Mouse (Mus musculus): Measurements from ENCODE around the gene Cdk9. TPM values are rescaled to one million over a fixed set of nuclear protein-coding genes. Genes with fewer than 3 reads are reported as not detected.

Gene Cdk9
- polyA plus RNA-seq, 1 experiment = 76.6 TPM

- H3ac ChIP-seq (ENCODE audit: control insufficient read depth, insufficient read length) = no peak overlapping the region
- no peaks in the 10 kb centered on the region for H3K79me2 ChIP-seq (ENCODE audit: control insufficient read depth, insufficient read depth)
- H3K36me3 ChIP-seq (ENCODE audit: control insufficient read depth, insufficient read depth) = no peaks in the 10 kb centered on the region
- no peak overlapping the region for H3K4me3 ChIP-seq
- H3K27me3 ChIP-seq (ENCODE audit: control insufficient read depth, insufficient read depth, insufficient read length) = no peaks in the 10 kb centered on the region
- TF ChIP-seq REST (IDR thresholded peaks at IDR 0.05; ENCODE audit: insufficient read depth, insufficient read length) (no peak), MYOG (IDR thresholded peaks at IDR 0.05; ENCODE audit: control insufficient read depth in 1 of 3, insufficient read depth in 1 of 3, insufficient read length in 2 of 3, low read depth in 2 of 3) (no peak), TCF12 (IDR thresholded peaks at IDR 0.05; ENCODE audit: insufficient read depth, poor library complexity, severe bottlenecking) (no peak), MYOD1 (IDR thresholded peaks at IDR 0.05; ENCODE audit: control insufficient read depth in 1 of 3, insufficient read length in 2 of 3, low read depth in 2 of 3) (no peak), CEBPB (IDR thresholded peaks at IDR 0.05; ENCODE audit: insufficient read depth, poor library complexity, severe bottlenecking) (no peak)
- no peak overlapping the region for H3K4me2 ChIP-seq (ENCODE audit: low read depth)
Measured at GRCm38 (mm10) chr2:32728463-32728862, 15.6 kb upstream of the Cdk9 start.

- H3K36me3 ChIP-seq (ENCODE audit: control insufficient read depth, insufficient read depth) = no peaks in the 10 kb centered on the region
- H3ac ChIP-seq (ENCODE audit: control insufficient read depth, insufficient read length) = no peak overlapping the region
- no peaks in the 10 kb centered on the region for H3K27me3 ChIP-seq (ENCODE audit: control insufficient read depth, insufficient read depth, insufficient read length)
- H3K4me3 ChIP-seq = no peak overlapping the region
- H3K79me2 ChIP-seq (ENCODE audit: control insufficient read depth, insufficient read depth) = no peaks in the 10 kb centered on the region
- H3K4me2 ChIP-seq (ENCODE audit: low read depth) = peak overlapping the region; percentile 69
- TF ChIP-seq POLR2AphosphoS2 (IDR thresholded peaks at IDR 0.05; ENCODE audit: insufficient read length, low read depth) (no peak), TCF3 (IDR thresholded peaks at IDR 0.05; ENCODE audit: insufficient read length, low read depth) (no peak), E2F4 (IDR thresholded peaks at IDR 0.05; ENCODE audit: insufficient read depth) (no peak), USF1 (IDR thresholded peaks at IDR 0.05; ENCODE audit: low read depth) (no peak), MAX (IDR thresholded peaks at IDR 0.05; ENCODE audit: low read depth) (no peak), POLR2A (IDR thresholded peaks at IDR 0.05; ENCODE audit: insufficient read length, low read depth) (no peak), REST (IDR thresholded peaks at IDR 0.05; ENCODE audit: insufficient read depth, insufficient read length) (no peak), SRF (IDR thresholded peaks at IDR 0.05; ENCODE audit: control insufficient read depth, insufficient read length, low read depth) (no peak)
Measured at GRCm38 (mm10) chr2:32727435-32727834, 14.6 kb upstream of the Cdk9 start.

- H3K36me3 ChIP-seq (ENCODE audit: control insufficient read depth, insufficient read depth) = no peaks in the 10 kb centered on the region
- no peak overlapping the region for H3K4me2 ChIP-seq (ENCODE audit: low read depth)
- TF ChIP-seq MYOG (IDR thresholded peaks at IDR 0.05; ENCODE audit: control insufficient read depth in 1 of 3, insufficient read depth in 1 of 3, insufficient read length in 2 of 3, low read depth in 2 of 3) = no peak
- no peak for TF ChIP-seq REST (IDR thresholded peaks at IDR 0.05; ENCODE audit: insufficient read depth, insufficient read length)
- TF ChIP-seq POLR2AphosphoS2 (IDR thresholded peaks at IDR 0.05; ENCODE audit: insufficient read length, low read depth) = no peak
- TF ChIP-seq E2F4 (IDR thresholded peaks at IDR 0.05; ENCODE audit: insufficient read depth) = no peak
- no peak for TF ChIP-seq TCF3 (IDR thresholded peaks at IDR 0.05; ENCODE audit: insufficient read length, low read depth)
- no peak for TF ChIP-seq MAX (IDR thresholded peaks at IDR 0.05; ENCODE audit: low read depth)
- no peak for TF ChIP-seq TCF12 (IDR thresholded peaks at IDR 0.05; ENCODE audit: insufficient read depth, poor library complexity, severe bottlenecking)
- TF ChIP-seq USF1 (IDR thresholded peaks at IDR 0.05; ENCODE audit: low read depth) = no peak
- TF ChIP-seq CEBPB (IDR thresholded peaks at IDR 0.05; ENCODE audit: insufficient read depth, poor library complexity, severe bottlenecking) = no peak
- no peak for TF ChIP-seq MYOD1 (IDR thresholded peaks at IDR 0.05; ENCODE audit: control insufficient read depth in 1 of 3, insufficient read length in 2 of 3, low read depth in 2 of 3)
- TF ChIP-seq POLR2A (IDR thresholded peaks at IDR 0.05; ENCODE audit: insufficient read length, low read depth) = no peak
- TF ChIP-seq SRF (IDR thresholded peaks at IDR 0.05; ENCODE audit: control insufficient read depth, insufficient read length, low read depth) = no peak
- no peak overlapping the region for H3ac ChIP-seq (ENCODE audit: control insufficient read depth, insufficient read length)
- no peaks in the 10 kb centered on the region for H3K27me3 ChIP-seq (ENCODE audit: control insufficient read depth, insufficient read depth, insufficient read length)
- no peak overlapping the region for H3K4me3 ChIP-seq
- H3K79me2 ChIP-seq (ENCODE audit: control insufficient read depth, insufficient read depth) = no peaks in the 10 kb centered on the region
Measured at GRCm38 (mm10) chr2:32724832-32725790, 12.2 kb upstream of the Cdk9 start.

- TF ChIP-seq SRF (IDR thresholded peaks at IDR 0.05; ENCODE audit: control insufficient read depth, insufficient read length, low read depth) = no peak
- no peak for TF ChIP-seq POLR2A (IDR thresholded peaks at IDR 0.05; ENCODE audit: insufficient read length, low read depth)
- TF ChIP-seq REST (IDR thresholded peaks at IDR 0.05; ENCODE audit: insufficient read depth, insufficient read length) = no peak
- no peak for TF ChIP-seq E2F4 (IDR thresholded peaks at IDR 0.05; ENCODE audit: insufficient read depth)
- no peak overlapping the region for H3K4me2 ChIP-seq (ENCODE audit: low read depth)
Measured at GRCm38 (mm10) chr2:32724149-32724548, 11.3 kb upstream of the Cdk9 start.

GRCm38 (mm10) chr2:32722581-32722980, 9.7 kb upstream of the Cdk9 start:
- TF ChIP-seq USF1 (IDR thresholded peaks at IDR 0.05; ENCODE audit: low read depth) = no peak
- TF ChIP-seq SRF (IDR thresholded peaks at IDR 0.05; ENCODE audit: control insufficient read depth, insufficient read length, low read depth) = no peak
- TF ChIP-seq MAX (IDR thresholded peaks at IDR 0.05; ENCODE audit: low read depth) = no peak
- no peak for TF ChIP-seq POLR2A (IDR thresholded peaks at IDR 0.05; ENCODE audit: insufficient read length, low read depth)
- TF ChIP-seq REST (IDR thresholded peaks at IDR 0.05; ENCODE audit: insufficient read depth, insufficient read length) = no peak
- Histone ChIP-seq H3K79me2 (ENCODE audit: control insufficient read depth, insufficient read depth) (no peaks in the 10 kb centered on the region), H3K4me2 (ENCODE audit: low read depth) (no peak overlapping the region), H3K27me3 (ENCODE audit: control insufficient read depth, insufficient read depth, insufficient read length) (no peaks in the 10 kb centered on the region), H3ac (ENCODE audit: control insufficient read depth, insufficient read length) (no peak overlapping the region), H3K36me3 (ENCODE audit: control insufficient read depth, insufficient read depth) (no peaks in the 10 kb centered on the region), H3K4me3 (no peak overlapping the region)

More at GRCm38 (mm10) chr2:32724149-32724548, 11.3 kb upstream of the Cdk9 start:
- Histone ChIP-seq H3K79me2 (ENCODE audit: control insufficient read depth, insufficient read depth) (no peaks in the 10 kb centered on the region), H3K27me3 (ENCODE audit: control insufficient read depth, insufficient read depth, insufficient read length) (no peaks in the 10 kb centered on the region), H3K4me3 (no peak overlapping the region), H3K36me3 (ENCODE audit: control insufficient read depth, insufficient read depth) (no peaks in the 10 kb centered on the region), H3ac (ENCODE audit: control insufficient read depth, insufficient read length) (no peak overlapping the region)
